Mouse (Mus musculus) embryonic fibroblast, embryonic 13.5 days (primary cell): ENCODE measurements at regions not wholly inside any gene's neighbourhood (a gene's known extent, or its start where the extent isn't known, plus 50 kb on each side); places are given as distances from the start of the nearest gene placed in this dataset.

Source experiments
- H3K27ac ChIP-seq: 2 replicates; pipeline ENCODE4 v1.5.1; 2012; ENCODE audit warnings: low read length, control low read depth, inconsistent platforms; ENCODE audit not compliant: insufficient read depth
- H3K4me1 ChIP-seq: 2 replicates; pipeline ENCODE4 v1.6.1; 2011; ENCODE audit warnings: low read length; ENCODE audit not compliant: control insufficient read depth, insufficient read depth
- H3K4me3 ChIP-seq: 2 replicates; pipeline ENCODE4 v1.5.1; 2011; ENCODE audit warnings: mild to moderate bottlenecking, control low read depth, low read length; ENCODE audit not compliant: insufficient read depth
- CTCF ChIP-seq: IDR thresholded peaks from 2 replicates; pipeline ENCODE4 v1.5.1; 2011; ENCODE audit warnings: mild to moderate bottlenecking, control low read depth, low read length, moderate library complexity, borderline replicate concordance; ENCODE audit not compliant: insufficient read depth
- POLR2A ChIP-seq: IDR thresholded peaks from 2 replicates; pipeline ENCODE4 v1.6.1; 2011; ENCODE audit warnings: low read depth, mild to moderate bottlenecking, control low read depth, low read length, moderate library complexity

- Histone ChIP-seq H3K4me1 (no peaks in the 10 kb centered on the region), H3K4me3 (no peak overlapping the region), H3K27ac (no peak overlapping the region)
- TF ChIP-seq CTCF (no peak), POLR2A (no peak)
Observed at GRCm38 (mm10) chr2:45836546-45837221, 719.5 kb upstream of the Zeb2 start.

GRCm38 (mm10) chr2:45817945-45818719 lies 700.9 kb upstream of the Zeb2 start:
- Histone ChIP-seq H3K27ac (no peak overlapping the region), H3K4me3 (no peak overlapping the region), H3K4me1 (no peaks in the 10 kb centered on the region)
- no peak for TF ChIP-seq CTCF
- TF ChIP-seq POLR2A: no peak

- Histone ChIP-seq H3K4me3 (no peak overlapping the region), H3K4me1 (no peaks in the 10 kb centered on the region), H3K27ac (no peak overlapping the region)
- TF ChIP-seq POLR2A: no peak
- no peak for TF ChIP-seq CTCF
Observed at GRCm38 (mm10) chr2:45814741-45815140, 697.5 kb upstream of the Zeb2 start.

GRCm38 (mm10) chr2:45805329-45805728 lies 688.1 kb upstream of the Zeb2 start:
- H3K4me3 ChIP-seq: no peak overlapping the region
- no peaks in the 10 kb centered on the region for H3K4me1 ChIP-seq
- no peak for TF ChIP-seq CTCF
- no peak for TF ChIP-seq POLR2A
- no peak overlapping the region for H3K27ac ChIP-seq

- no peak overlapping the region for H3K27ac ChIP-seq
- no peak overlapping the region for H3K4me3 ChIP-seq
- no peaks in the 10 kb centered on the region for H3K4me1 ChIP-seq
- TF ChIP-seq POLR2A (no peak), CTCF (no peak)
Observed at GRCm38 (mm10) chr2:45800131-45800530, 682.9 kb upstream of the Zeb2 start.

- no peak overlapping the region for H3K4me3 ChIP-seq
- no peak overlapping the region for H3K27ac ChIP-seq
- H3K4me1 ChIP-seq: no peaks in the 10 kb centered on the region
- TF ChIP-seq CTCF: no peak
- TF ChIP-seq POLR2A: no peak
Observed at GRCm38 (mm10) chr2:45793561-45793960, 676.4 kb upstream of the Zeb2 start.

GRCm38 (mm10) chr2:45789739-45790138 lies 672.5 kb upstream of the Zeb2 start:
- Histone ChIP-seq H3K4me1 (no peaks in the 10 kb centered on the region), H3K27ac (no peak overlapping the region), H3K4me3 (no peak overlapping the region)
- TF ChIP-seq CTCF (no peak), POLR2A (no peak)

GRCm38 (mm10) chr2:45787732-45788390 lies 670.7 kb upstream of the Zeb2 start:
- TF ChIP-seq CTCF: no peak
- TF ChIP-seq POLR2A: no peak
- no peak overlapping the region for H3K4me3 ChIP-seq
- H3K4me1 ChIP-seq: no peaks in the 10 kb centered on the region
- H3K27ac ChIP-seq: no peak overlapping the region

- Histone ChIP-seq H3K27ac (no peak overlapping the region), H3K4me3 (no peak overlapping the region), H3K4me1 (no peaks in the 10 kb centered on the region)
- no peak for TF ChIP-seq POLR2A
- no peak for TF ChIP-seq CTCF
Observed at GRCm38 (mm10) chr2:45786787-45787186, 669.6 kb upstream of the Zeb2 start.

GRCm38 (mm10) chr2:45785684-45786083 lies 668.5 kb upstream of the Zeb2 start:
- H3K27ac ChIP-seq: no peak overlapping the region
- no peak overlapping the region for H3K4me3 ChIP-seq
- no peak for TF ChIP-seq POLR2A
- no peak for TF ChIP-seq CTCF
- H3K4me1 ChIP-seq: no peaks in the 10 kb centered on the region
